Mouse (Mus musculus): ENCODE results near the gene Prss28. TPM values are rescaled to one million over a fixed set of nuclear protein-coding genes. Genes with fewer than 3 reads are reported as not detected.
A peak's percentile ranks its signal among the peaks of the same experiment; 100 is the strongest.

Gene Prss28
- not detected for total RNA-seq (2021)
- long read RNA-seq, experiment 1: 0 reads
- long read RNA-seq, experiment 2: 0 reads

DNA sequence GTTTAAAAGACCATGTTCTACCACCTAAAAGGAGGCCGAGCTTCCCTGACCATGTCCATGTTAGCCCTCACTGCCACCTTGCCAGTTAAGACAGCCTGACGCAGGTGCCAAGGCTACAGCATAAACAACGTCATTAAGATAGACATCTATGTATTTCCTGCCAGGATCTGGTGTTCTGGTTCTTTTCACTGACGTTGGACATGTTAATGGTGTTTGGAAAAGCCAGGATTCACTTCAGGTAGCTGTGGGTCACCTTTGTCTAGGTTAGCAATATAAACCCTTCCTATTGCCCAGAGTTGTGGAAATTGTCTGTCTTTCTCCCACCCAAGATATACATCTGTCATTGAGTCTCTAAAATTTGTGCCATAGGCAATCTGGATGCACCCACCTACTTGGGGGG, at the start of gene Prss28:
TSS of gene Prss28 (plus strand) at position 301 of the 400 bp plus-strand sequence.
- no peak for DNase-seq
- intact Hi-C loops (cut with DNase I): no loop called here

- peak; percentile 45 to 72 for DNase-seq
- intact Hi-C loops (cut with DNase I): no loop called here
Measured at GRCm38 (mm10) chr17:25264453-25264852, 44.0 kb upstream of the Prss28 start.

DNA sequence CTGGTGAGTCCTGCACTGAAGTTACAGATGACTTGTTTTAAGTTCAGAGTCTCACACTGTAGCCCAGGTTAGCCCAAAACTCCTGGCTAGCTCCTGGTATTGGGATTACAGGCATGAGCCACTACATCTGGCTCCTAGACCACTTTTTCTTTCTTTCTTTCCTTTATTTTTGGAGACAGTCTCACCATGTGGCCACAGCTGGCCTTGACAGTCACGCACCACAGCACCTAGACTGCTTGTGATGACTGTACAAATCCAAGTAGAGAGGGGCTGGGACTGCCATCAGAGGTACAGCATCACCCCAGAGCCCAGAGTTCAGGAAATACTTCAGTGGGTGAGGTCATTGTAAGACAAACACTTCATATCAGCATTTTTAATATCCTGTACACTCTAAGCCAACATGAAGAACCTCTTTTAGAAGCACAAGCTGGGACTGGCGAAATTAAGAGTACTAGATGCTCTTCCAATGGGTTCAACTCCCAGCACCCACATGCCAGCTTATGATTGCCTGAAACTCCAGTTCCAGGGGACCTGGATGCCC, 37.6 kb upstream of the Prss28 start:
- intact Hi-C loops (cut with DNase I): loop anchor here (5.0 to 10.0 kb wide), 3 partner anchors 84 to 336 kb away; partner anchors contain the start of genes Mapk8ip3 and Unkl
- DNase-seq: no peak

DNA sequence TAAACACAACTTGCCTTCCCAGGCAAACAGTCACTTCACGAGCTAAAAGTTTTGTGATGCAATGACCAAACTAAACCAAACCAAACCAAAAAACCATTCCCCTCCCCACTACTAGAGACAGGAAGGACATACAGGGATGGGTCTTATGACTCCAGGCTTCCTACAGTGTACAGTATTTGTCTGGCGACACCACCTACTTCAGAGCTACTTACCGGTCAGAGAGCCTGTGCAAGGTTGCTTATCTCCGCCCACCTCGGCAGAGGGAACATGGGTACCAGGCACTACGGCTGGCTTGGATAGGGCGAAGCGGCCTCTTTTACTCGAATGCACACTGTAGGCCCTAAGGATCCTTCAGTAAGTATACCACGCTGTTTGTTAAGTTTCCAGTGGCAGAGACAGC, 36.1 kb upstream of the Prss28 start:
- intact Hi-C loops (cut with DNase I): loop anchor here (5.0 to 10.0 kb wide), 3 partner anchors 85 to 338 kb away; partner anchors contain the start of genes Mapk8ip3 and Unkl
- no peak for DNase-seq

GRCm38 (mm10) chr17:25272951-25273705, 35.3 kb upstream of the Prss28 start:
- DNase-seq: peak; percentile 89
- intact Hi-C loops (cut with DNase I): loop anchor here (5.0 to 10.0 kb wide), 3 partner anchors 86 to 338 kb away; partner anchors contain the start of genes Mapk8ip3 and Unkl

DNA sequence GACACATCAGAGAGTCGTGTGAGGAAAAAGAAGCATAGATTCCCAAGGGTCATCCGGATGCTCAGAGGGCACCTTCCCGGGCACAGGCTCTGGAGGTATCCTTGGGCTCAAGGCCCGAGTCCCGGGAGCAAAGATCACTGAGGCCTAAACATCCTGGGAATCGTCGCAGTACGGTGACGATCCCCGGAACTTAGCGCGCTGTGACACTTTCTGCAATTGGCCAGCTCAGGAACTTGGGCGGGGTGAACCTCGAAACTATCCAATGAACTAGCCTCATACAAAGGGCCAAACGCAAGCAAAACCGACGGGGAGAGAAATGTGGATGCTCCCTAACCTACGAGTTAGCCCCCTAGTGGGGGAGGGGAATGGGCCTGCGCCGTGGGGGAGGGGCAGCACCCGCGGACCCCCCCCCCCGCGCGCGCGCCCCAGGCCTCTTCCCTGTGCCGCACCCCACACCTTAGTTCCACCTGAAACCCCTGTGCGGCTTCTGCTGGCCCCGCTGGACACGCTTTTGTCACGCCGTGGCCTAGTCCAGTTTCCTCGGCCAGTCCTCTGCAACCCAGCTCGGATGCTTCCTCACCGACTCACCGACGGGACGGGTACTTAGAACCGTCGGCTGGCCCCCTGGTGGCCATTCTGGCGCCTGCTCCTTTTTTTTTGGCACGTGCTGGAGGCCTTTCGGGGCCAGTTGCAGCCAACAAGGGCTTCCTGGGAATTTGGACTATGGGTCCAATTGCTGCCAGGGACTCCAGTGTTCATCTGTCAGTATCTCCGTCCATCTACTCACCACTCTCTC, 34.5 kb upstream of the Prss28 start:
- intact Hi-C loops (cut with DNase I): loop anchor here (5.0 to 10.0 kb wide), 3 partner anchors 87 to 339 kb away; partner anchors contain the start of genes Mapk8ip3 and Unkl
- DNase-seq: peak; percentile 95

- intact Hi-C loops (cut with DNase I): loop anchor here (5.0 to 10.0 kb wide), 3 partner anchors 87 to 340 kb away; partner anchors contain the start of genes Mapk8ip3 and Unkl
- no peak for DNase-seq
Measured at GRCm38 (mm10) chr17:25274571-25275346, 33.7 kb upstream of the Prss28 start, which contains the start of gene Ube2i. Ube2i (minus strand) TSS chr17:25274622.

DNA sequence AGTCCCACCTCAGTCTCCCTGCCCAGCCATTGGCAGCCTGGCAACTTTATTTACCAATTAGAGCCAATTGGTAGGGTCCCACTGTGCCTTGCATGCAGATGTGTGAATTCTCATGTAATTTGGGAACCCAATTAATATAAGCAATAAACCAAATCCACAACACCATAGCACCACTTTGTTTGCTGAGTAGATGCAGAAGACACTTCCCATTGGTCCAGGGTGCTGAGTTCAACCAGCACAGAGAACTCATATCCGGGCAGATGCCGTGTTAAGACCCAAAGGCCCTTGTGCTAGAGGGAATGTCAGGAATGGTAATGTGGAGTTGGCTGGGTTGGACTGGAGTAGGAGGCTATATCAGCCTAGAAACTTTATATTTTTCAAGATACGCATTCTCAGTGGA, 32.6 kb upstream of the Prss28 start:
- intact Hi-C loops (cut with DNase I): loop anchor here (10.0 kb wide), 1 partner anchor 341 kb away; the partner anchor contains the start of gene Mapk8ip3

DNA sequence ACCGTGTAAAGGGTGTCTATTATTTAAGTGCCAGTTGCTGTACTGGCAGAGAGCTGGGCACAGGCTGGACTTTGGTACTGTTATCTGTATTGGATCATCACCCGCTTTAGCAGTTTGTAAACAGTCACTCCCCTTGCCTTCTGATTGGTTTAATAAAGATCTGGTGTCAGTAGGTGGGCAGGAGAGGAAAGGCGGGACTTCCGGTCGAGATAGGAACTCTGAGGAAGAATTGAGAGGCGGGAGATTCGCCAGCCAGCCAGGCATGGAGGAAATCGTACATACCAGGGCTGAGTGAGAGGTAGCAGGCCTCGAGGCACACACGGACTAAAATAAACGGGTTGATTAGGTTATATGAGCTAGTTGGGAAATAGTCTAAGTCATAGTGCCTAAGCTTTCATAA, 26.3 kb upstream of the Prss28 start:
- intact Hi-C loops (cut with DNase I): no loop called here
- DNase-seq: peak; percentile 29 to 42

More for the DNA sequence above, 32.6 kb upstream of the Prss28 start:
- no peak for DNase-seq

DNA sequence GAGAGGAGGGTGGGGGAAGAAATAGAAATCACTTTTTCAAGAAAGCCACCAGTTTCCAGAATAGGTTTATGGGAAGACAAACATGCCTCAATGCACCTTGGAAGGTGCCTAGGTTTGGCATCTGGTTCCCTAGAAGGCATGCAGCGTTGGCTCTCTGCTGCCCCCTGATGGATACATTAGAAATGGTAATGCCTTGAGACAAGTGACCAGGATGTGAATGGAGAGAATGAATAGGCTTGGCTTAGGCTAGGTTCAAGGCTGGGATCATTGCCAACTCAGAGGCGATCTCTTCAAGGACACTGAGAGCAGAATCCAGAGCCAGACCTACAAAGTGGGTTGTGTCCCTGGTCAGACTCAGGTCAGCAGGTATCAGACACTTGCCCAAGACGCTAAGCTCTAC, 23.4 kb upstream of the Prss28 start:
- DNase-seq: peak; percentile 61 to 78
- intact Hi-C loops (cut with DNase I): loop anchor here (5.0 kb wide), 2 partner anchors 168 to 187 kb away; partner anchors contain the start of gene Telo2

DNA sequence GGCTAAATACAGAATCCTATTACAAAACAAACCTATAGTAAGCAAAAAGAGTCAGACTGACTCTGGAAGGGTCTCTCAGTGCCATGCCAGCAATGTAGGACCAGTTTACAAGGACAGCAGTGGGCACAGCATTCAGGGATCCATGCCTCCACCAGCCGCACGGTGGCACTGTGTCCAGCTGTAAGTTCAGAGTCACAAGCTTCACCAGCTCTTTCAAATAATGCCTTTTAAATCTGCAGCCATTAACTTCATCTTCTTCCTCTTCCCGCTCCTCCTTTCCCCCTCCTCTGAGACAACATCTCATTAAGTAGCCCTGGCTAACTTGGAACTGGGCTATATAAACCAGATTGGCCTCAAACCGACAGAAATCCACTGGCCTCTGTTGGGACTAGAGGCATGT, 19.6 kb upstream of the Prss28 start:
- intact Hi-C loops (cut with DNase I): loop anchor here (5.0 kb wide), 2 partner anchors 172 to 183 kb away; partner anchors contain the start of gene Telo2
- peak; percentile 29 to 51 for DNase-seq

DNA sequence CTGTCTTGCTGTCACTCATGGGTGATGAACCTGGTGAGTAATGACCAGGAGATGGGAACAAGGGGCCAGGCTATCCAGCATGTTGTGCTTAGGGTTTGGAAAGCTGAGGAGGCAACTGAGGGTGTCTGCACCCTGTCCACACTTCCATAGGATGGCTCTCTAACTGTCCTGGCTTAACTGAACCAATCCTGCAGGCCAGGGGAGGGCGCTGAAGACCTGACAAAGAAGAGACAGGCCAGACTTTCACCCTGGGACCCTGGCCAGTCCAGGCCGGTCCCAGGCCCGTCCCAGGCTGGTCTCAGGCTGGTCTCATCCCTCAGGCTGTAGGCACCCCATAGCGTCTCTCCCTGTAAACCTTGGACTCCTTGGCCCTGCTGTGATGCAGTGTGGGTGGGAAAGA, 18.0 kb upstream of the Prss28 start:
- intact Hi-C loops (cut with DNase I): no loop called here
- no peak for DNase-seq

- intact Hi-C loops (cut with DNase I): no loop called here
- DNase-seq: no peak
Measured at GRCm38 (mm10) chr17:25293495-25293894, 15.0 kb upstream of the Prss28 start.

DNA sequence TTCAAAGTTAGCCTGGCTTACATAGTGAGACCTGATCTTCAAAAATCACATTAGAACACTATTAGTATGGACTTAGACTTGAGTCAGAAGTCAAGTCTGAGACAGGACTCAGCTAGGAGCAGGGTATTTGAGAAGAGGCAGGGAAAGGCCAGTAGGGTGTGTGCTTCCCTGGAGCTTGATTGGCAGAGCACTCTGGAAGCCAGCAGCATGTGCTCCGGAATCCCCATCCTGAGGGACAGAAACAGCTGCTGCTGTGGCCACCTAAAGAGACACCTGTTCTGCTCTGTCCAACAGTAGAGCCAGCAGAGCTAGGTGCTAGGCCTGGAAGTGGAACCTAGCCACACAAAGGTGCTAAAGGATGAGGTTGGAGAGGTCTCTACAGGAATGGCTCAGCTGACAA, 14.3 kb upstream of the Prss28 start:
- no peak for DNase-seq
- intact Hi-C loops (cut with DNase I): no loop called here

GRCm38 (mm10) chr17:25298094-25298493, 10.4 kb upstream of the Prss28 start, which contains the start of gene Prss34:
Prss34 (plus strand) TSS chr17:25298394.
- no peak for DNase-seq
- intact Hi-C loops (cut with DNase I): no loop called here

DNA sequence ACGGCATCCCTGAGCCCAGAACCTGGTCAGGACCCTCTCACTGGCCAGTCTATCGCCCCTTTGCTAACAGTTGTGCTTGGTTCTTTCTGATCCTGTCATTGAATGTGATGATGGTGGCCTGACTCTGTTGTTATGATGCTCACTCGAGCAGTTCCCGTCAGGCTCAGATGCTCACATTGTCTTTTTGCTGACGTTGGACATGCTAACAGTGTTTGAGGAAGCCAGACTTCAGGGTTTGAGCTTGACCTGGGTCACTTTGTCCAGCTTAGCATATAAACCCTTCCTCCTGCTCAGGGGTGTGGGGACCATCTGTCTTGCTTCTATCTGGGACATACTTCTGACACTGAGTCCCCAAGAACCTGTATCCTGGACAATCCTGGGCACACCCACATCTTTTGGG, 9.9 kb downstream of the Prss28 start, which contains the start of gene Prss29:
TSS of gene Prss29 (plus strand) at position 301 of the 400 bp plus-strand sequence.
- DNase-seq: no peak
- intact Hi-C loops (cut with DNase I): no loop called here

DNA sequence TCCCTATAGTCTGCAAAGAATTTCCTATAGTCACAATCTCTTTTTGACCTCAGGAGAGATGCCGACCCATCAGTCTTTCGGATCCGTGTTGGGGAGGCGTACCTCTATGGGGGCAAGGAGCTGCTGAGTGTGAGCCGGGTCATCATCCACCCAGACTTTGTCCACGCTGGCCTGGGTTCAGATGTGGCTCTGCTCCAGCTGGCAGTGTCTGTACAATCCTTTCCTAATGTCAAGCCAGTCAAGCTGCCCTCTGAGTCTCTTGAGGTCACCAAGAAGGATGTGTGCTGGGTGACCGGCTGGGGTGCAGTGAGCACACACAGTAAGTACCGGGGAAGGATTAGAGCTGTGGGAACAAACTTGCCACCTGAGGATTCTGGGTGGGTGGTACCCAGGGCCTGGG, 12.4 kb downstream of the Prss28 start:
- intact Hi-C loops (cut with DNase I): no loop called here
- no peak for DNase-seq

- intact Hi-C loops (cut with DNase I): no loop called here
- DNase-seq: no peak
Measured at GRCm38 (mm10) chr17:25322930-25323329, 14.5 kb downstream of the Prss28 start.

DNA sequence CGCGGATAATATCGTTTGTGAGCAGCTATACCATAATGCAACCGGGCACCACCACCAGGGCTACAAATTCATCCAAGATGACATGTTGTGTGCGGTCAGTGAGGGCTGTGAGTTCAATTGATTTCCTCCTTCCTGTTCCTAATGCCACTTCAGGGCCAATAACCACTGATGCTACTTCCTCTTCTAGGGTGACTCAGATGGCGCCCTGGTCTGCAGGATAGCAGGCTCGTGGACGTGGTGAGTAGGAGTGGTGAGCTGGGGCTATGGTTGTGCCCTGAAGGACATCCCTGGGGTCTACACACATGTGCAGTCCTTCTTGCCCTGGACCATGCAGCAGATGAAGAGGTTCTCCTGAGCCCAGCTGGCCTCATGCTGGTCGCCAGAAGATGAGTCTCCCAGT, 23.9 kb downstream of the Prss28 start:
- DNase-seq: no peak
- intact Hi-C loops (cut with DNase I): no loop called here

Measured in heart, postnatal 14 days (tissue).